Mouse (Mus musculus) hindbrain, embryonic 12.5 days (tissue): ENCODE results near the gene Crtc2. TPM values are rescaled to one million over a fixed set of nuclear protein-coding genes. Genes with fewer than 3 reads are reported as not detected.

ENCODE experiments used
- ATAC-seq: fragments of 200-750 bp; cut with Nextera tagmentation; 2 replicates; pipeline ENCODE4 v1.8.0; 2017; ENCODE audit warnings: moderate TSS enrichment; ENCODE audit not compliant: low FRiP score
- H3K27ac ChIP-seq: fragments of 300-500 bp; sonication (generic); 2 replicates; pipeline ENCODE4 v1.5.1; 2016; ENCODE audit warnings: mild to moderate bottlenecking
- H3K27me3 ChIP-seq: fragments of 300-500 bp; sonication (generic); 2 replicates; pipeline ENCODE4 v1.6.1; 2016; ENCODE audit warnings: mild to moderate bottlenecking
- H3K36me3 ChIP-seq: fragments of 300-500 bp; sonication (generic); 2 replicates; pipeline ENCODE4 v1.6.1; 2016; ENCODE audit warnings: mild to moderate bottlenecking
- H3K4me1 ChIP-seq: fragments of 300-500 bp; sonication (generic); 2 replicates; pipeline ENCODE4 v1.6.1; 2016
- H3K4me2 ChIP-seq: fragments of 300-500 bp; sonication (generic); replicated peaks from 2 replicates; pipeline ENCODE4 v1.6.1; 2016; ENCODE audit warnings: mild to moderate bottlenecking
- H3K4me3 ChIP-seq: fragments of 300-500 bp; sonication (generic); 2 replicates; pipeline ENCODE4 v1.5.1; 2016; ENCODE audit warnings: mild to moderate bottlenecking
- H3K9ac ChIP-seq: fragments of 300-500 bp; sonication (generic); 2 replicates; pipeline ENCODE4 v1.6.1; 2016; ENCODE audit warnings: mild to moderate bottlenecking, moderate library complexity
- H3K9me3 ChIP-seq: fragments of 300-500 bp; sonication (generic); replicated peaks from 2 replicates; pipeline ENCODE4 v1.6.1; 2016; ENCODE audit warnings: mild to moderate bottlenecking
- WGBS: fragments of 180-500 bp; shearing (Covaris S2); methylation state at CpG from one replicate; pipeline ENCODE4 v1.1.7; 2016; 5-methylcytosine and 5-hydroxymethylcytosine counted together
- polyA plus RNA-seq: library from polyadenylated mRNA; unstranded; fragments of >200 nt; fragmentation: Nextera tagmentation; extraction: Ambion mirVana; gene quantifications from 2 replicates; pipeline ENCODE4 v1.2.1, GENCODE M21; 2016

Crtc2 gene
- polyA plus RNA-seq, 1 experiment from 2014 or later = 20.5 TPM

DNA sequence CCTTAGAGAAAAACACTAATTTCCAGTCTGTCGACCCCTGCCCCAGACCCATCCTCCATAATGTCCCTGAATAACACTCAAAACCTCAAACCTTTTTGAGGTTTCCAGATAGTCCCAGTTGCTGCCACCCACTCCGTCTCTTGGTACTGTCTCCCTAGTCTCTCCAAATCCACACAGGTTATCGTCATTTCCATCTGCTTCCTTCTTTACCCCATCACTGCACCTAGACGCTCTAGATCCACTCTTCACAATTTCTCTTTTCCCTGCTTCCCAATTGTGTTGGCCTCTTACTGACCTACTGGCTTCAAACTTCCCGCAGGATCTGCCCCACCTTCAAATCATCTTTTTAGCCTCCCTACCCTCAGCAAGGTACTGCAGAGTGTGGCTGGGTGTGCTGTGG is 32.8 kb upstream of the Crtc2 start:
- WGBS = 27% methylated on average over 5 of the region's 5 CpGs
- H3K27me3 ChIP-seq = no peaks in the 10 kb centered on the region
- H3K36me3 ChIP-seq = peaks cover 11% of the 10 kb centered on the region
- H3K4me3 ChIP-seq = peak overlapping the region; percentile 42
- no peak for ATAC-seq
- peak overlapping the region; percentile 64 for H3K9ac ChIP-seq
- H3K4me1 ChIP-seq = peaks cover 18% of the 10 kb centered on the region; the same call in 1 of the 2 replicates
- no peaks in the 10 kb centered on the region for H3K9me3 ChIP-seq
- H3K4me2 ChIP-seq = peak overlapping the region; percentile 77
- no peak overlapping the region for H3K27ac ChIP-seq

DNA sequence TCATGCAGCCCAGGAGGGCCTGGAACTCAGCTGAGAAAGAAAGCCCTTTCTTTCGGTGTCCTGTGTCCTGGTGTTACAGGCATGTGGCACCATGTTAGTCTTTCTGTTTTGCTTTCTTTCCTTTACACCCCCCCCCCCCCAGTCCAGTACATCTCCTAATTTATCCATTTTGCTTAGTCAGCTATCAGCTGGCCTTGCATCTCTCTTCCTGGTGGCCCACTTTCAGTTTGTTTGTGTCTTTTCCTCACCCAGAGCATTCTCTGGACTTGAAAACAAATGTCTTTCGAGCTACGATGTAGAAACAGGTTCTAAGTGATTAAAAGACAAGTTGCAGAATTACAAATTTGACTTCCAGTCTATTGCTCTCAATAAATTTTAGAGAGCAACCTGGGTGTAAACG is 31.5 kb upstream of the Crtc2 start:
- peaks cover 18% of the 10 kb centered on the region; the same call in 1 of the 2 replicates for H3K4me1 ChIP-seq

DNA sequence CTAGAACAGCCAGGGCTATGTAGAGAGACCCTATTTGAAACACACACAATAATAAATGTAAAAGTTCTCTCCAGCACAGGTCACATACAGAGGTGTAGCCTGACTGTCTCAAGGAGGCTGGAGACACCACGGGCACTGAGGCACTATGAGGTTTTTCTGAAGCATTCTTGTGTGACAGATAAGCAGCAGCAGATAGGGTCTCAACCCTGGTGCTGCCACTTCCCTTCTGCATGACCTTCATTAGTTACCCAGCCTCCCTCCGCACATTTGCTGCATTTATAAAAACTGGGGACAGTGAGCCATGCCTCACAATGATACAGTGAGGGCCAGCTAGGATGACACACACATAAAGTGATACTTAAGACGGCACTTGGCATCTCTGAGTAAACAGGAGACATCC is 31.0 kb upstream of the Crtc2 start:
- no peaks in the 10 kb centered on the region for H3K27me3 ChIP-seq
- no peak overlapping the region for H3K27ac ChIP-seq
- H3K4me2 ChIP-seq = no peak overlapping the region
- no peak overlapping the region for H3K4me3 ChIP-seq
- peaks cover 11% of the 10 kb centered on the region for H3K36me3 ChIP-seq
- no peak for ATAC-seq
- 85% methylated on average over 3 of the region's 3 CpGs for WGBS
- H3K9ac ChIP-seq = no peak overlapping the region
- H3K4me1 ChIP-seq = peaks cover 18% of the 10 kb centered on the region; the same call in 1 of the 2 replicates
- no peaks in the 10 kb centered on the region for H3K9me3 ChIP-seq

More for the DNA sequence above, 31.5 kb upstream of the Crtc2 start:
- no peaks in the 10 kb centered on the region for H3K27me3 ChIP-seq
- WGBS = 87% methylated on average over 4 of the region's 4 CpGs
- no peak overlapping the region for H3K27ac ChIP-seq
- H3K4me2 ChIP-seq = no peak overlapping the region
- ATAC-seq = no peak
- H3K36me3 ChIP-seq = peaks cover 11% of the 10 kb centered on the region
- H3K9ac ChIP-seq = no peak overlapping the region
- no peak overlapping the region for H3K4me3 ChIP-seq
- H3K9me3 ChIP-seq = no peaks in the 10 kb centered on the region

DNA sequence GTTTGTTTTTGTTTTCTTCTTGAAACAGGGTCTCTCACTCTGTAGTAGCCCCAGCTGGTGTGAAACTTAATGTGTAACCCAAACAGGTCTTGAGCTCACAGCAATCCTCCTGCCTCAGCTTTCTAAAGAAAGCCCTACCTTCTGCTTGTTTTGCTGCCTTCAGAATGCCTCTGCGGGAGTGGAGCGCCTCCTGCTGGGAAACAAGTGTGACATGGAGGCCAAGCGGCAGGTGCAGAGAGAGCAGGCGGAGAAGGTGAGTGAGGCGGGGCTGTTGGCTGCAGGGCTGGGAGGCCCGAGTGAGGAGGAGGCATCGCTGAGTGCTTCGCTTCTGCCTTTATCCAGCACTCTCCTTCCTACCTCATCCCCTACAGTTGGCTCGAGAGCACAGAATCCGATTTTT is 29.6 kb upstream of the Crtc2 start:
- H3K9me3 ChIP-seq = no peaks in the 10 kb centered on the region
- no peak overlapping the region for H3K9ac ChIP-seq
- 78% methylated on average over 10 of the region's 10 CpGs for WGBS
- no peak overlapping the region for H3K4me2 ChIP-seq
- no peak overlapping the region for H3K4me3 ChIP-seq
- ATAC-seq = no peak
- H3K36me3 ChIP-seq = peaks cover 11% of the 10 kb centered on the region
- peaks cover 18% of the 10 kb centered on the region; the same call in 1 of the 2 replicates for H3K4me1 ChIP-seq
- H3K27ac ChIP-seq = no peak overlapping the region
- H3K27me3 ChIP-seq = no peaks in the 10 kb centered on the region

DNA sequence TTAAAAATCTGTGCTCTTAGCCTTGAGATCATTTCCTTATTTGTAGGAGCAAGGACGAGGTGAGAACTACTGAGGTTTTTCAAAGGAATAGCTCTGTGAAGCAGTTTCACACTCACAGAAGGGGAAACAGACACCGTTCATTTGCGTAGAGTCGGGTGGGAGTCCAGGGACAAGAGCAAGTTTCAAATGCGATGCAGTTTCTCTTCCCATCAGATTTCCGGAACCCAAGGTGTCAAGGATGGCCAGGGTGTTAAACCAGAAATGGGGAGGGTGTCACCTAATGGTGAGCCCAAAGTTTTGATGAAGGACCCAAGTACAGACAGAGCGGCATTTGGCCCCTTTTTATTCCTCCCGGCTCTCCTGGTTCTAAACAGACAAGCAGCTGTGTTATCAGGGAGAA is 22.9 kb upstream of the Crtc2 start:
- peak overlapping the region; percentile 82; the same call in 1 of the 2 replicates for H3K27ac ChIP-seq
- WGBS = 15% methylated on average over 8 of the region's 8 CpGs

DNA sequence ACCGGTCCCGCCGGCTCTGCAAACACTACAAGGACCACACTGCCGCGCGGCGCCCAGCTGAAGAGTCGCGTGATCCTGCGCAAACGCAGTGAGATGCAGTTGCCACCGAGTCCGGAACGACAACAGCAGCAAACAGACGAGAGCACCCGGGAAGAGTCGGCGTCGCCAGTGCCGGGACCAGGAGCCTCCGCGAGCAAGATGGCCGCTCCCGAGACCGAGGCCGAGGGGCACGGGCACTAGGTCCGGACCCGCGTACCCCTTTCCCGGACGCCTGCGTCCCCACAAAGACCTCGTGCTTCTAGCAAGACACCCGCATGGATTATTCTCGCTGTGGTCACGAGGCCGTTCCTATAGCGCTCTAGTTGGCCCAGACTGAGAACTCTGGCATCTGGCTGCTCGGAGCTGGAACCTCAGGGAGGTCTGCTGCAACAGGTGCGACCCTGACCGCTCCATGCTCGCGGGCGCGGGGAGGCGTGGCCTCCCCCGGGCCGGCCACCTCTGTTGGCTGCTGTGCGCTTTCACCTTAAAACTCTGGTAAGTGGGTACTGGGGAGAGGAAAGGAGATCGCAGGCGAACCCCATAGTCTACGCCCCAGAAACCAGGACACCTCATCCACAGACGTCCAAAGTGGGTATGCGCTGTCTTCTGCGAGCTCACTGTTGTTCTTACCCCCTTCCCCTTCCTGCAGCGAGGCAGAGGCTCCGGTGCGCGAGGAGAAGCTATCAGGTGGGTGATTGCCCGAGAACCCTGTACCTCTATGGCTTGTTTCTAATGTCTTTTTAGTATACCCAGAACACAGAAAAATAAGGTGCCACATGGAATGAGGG is 22.2 kb upstream of the Crtc2 start, which contains the start of gene Jtb:
TSS of gene Jtb (plus strand) at position 91 of the 827 bp plus-strand sequence.
- H3K9ac ChIP-seq = peak within 1 kb of the TSS; percentile 63
- ATAC-seq = peak; percentile 98
- peak within 1 kb of the TSS; percentile 82 for H3K27ac ChIP-seq
- peaks cover 24% of the 10 kb centered on the region for H3K36me3 ChIP-seq
- peak within 1 kb of the TSS; percentile 83 for H3K4me2 ChIP-seq
- no peaks in the 10 kb centered on the region for H3K27me3 ChIP-seq
- H3K4me1 ChIP-seq = peaks cover 7% of the 10 kb centered on the region
- H3K9me3 ChIP-seq = no peaks in the 10 kb centered on the region
- under 1% methylated on average over 61 of the region's 61 CpGs for WGBS
- H3K4me3 ChIP-seq = peak within 1 kb of the TSS; percentile 71

More for the DNA sequence above, 22.9 kb upstream of the Crtc2 start:
- H3K4me3 ChIP-seq = peak overlapping the region; percentile 71
- H3K9me3 ChIP-seq = no peaks in the 10 kb centered on the region
- peak overlapping the region; percentile 39; the same call in 1 of the 2 replicates for H3K9ac ChIP-seq
- peak overlapping the region; percentile 83 for H3K4me2 ChIP-seq
- H3K27me3 ChIP-seq = no peaks in the 10 kb centered on the region
- H3K4me1 ChIP-seq = peaks cover 7% of the 10 kb centered on the region
- H3K36me3 ChIP-seq = peaks cover 20% of the 10 kb centered on the region
- ATAC-seq = no peak

DNA sequence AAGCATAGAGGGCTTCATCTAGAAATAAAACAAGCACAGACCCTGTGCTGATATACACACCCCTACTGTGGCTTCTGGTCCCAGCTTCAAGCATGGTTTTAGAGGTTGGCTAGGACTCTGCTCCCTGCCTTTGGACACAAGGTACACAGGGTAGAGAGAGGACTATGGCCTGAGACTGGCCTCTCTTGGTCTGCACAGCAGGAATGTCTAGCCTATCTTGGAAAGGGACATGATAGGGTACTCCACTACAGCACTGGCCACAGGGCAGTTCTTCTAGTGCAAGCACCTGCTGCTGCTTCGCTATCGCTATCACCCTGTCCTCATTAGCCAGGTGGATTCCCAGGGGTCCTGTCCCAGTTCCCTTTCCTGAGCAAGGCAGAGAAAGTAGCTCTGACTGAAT is 12.7 kb upstream of the Crtc2 start:
- peaks cover 3% of the 10 kb centered on the region; the same call in 1 of the 2 replicates for H3K36me3 ChIP-seq
- 98% methylated on average over 2 of the region's 2 CpGs for WGBS
- no peak overlapping the region for H3K27ac ChIP-seq
- H3K9ac ChIP-seq = no peak overlapping the region
- no peak for ATAC-seq
- H3K4me2 ChIP-seq = no peak overlapping the region
- H3K4me3 ChIP-seq = no peak overlapping the region
- H3K9me3 ChIP-seq = no peaks in the 10 kb centered on the region
- peaks cover 13% of the 10 kb centered on the region for H3K4me1 ChIP-seq
- no peaks in the 10 kb centered on the region for H3K27me3 ChIP-seq

DNA sequence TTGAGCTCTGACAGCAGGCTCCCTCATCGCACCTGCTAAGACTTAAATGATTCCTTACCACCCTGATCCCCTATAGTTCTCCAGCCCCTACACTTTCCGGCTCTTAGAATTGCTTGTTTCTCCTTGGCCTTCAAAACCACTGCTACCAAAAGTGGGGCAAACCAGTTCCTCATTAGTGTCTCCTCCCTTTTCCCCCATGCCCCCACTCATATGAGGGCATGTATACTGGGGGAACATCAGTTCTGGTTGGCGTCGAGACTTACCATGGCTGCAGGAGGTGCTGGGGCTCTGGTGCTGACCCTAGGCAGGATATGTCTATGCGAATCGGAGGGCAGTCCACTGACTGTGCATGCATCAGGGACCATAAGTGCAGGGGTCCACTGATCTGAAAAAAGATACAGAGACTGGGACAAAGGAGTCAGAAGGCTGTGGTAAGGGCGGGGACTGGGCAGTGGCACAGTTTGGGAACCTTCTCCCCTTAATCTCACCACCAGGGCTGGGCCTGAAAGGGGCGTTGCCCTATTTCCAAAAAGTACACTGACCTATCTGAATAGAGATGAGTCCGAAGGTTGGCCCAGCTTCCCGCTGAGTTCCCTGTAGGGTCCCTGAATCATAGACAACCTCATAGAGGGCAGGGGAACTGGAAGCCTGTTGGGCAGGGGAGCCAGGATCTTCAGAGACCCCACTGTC is 12.1 kb upstream of the Crtc2 start:
- Histone ChIP-seq H3K4me1 (peaks cover 13% of the 10 kb centered on the region), H3K4me3 (no peak overlapping the region), H3K36me3 (no peaks in the 10 kb centered on the region), H3K9me3 (no peaks in the 10 kb centered on the region), H3K4me2 (peak overlapping the region; percentile 53; the same call in 1 of the 2 replicates), H3K27ac (no peak overlapping the region), H3K27me3 (no peaks in the 10 kb centered on the region), H3K9ac (no peak overlapping the region)
- 86% methylated on average over 10 of the region's 10 CpGs for WGBS
- no peak for ATAC-seq

DNA sequence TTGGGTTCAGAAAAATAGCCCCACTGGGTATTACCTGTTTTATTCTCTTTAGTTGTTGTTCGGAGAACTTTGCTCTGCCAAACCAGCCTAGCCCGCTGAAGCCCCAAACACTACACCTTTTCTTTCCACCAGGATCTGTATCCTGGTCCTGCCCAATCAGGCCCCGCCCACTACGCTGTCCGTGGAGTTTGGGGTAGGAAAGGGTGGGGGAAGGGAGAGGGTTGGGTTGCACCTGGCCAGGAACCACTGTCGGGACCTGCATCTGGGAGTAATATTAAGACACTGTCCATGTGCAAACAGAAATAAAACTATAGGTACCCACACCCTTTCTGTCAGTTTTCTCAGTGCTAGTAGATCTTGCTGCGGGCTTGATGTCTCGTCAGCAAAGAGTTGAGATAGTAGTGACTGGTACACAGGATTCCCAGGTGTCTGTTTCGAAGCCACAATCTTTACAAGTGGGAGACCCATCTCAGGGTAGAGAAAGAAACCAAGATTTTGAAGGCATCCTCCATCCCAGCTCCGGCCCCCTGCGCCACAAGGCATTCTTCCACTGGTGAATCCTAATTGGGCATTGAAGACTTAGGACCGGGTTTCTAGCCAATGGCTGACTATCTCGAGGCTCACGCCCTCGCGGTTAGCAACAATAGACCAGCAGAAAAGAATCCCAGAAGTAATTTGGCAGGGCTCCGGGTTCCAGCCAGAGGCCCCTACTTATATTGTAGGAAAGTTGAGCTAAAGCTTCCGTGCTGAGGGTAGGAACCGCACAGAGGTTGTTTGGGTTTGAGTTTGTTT is 10.8 kb upstream of the Crtc2 start, which contains the start of gene Creb3l4:
TSS of gene Creb3l4 (minus strand) at position 529 of the 792 bp plus-strand sequence.
- H3K36me3 ChIP-seq = no peaks in the 10 kb centered on the region
- peak; percentile 57 for ATAC-seq
- no peak within 1 kb of the TSS for H3K27ac ChIP-seq

DNA sequence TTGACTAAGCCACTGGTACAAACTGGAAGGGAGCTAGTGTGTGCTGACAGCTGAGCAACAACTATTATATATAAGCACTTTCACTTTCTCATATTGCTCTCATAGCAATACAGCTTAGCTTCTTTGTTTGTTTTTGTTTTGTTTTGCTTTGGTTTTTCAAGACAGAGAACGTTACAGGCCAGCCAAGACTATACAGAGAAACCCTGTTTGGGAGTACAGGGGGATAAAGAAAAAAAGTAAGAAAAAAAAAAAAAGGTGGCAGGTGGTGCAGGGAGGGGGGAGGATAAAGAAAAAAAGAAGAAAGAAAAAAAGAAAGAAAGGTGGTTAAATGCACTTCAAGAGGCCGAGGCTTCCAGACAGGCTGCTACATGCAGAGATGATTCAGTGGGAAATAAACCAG is 8.6 kb upstream of the Crtc2 start:
- no peak overlapping the region for H3K4me2 ChIP-seq
- no peaks in the 10 kb centered on the region for H3K36me3 ChIP-seq
- no peak overlapping the region for H3K4me3 ChIP-seq
- H3K27ac ChIP-seq = no peak overlapping the region
- H3K9ac ChIP-seq = no peak overlapping the region
- 83% methylated on average over 2 of the region's 2 CpGs for WGBS
- H3K27me3 ChIP-seq = no peaks in the 10 kb centered on the region
- H3K9me3 ChIP-seq = no peaks in the 10 kb centered on the region
- no peak for ATAC-seq
- H3K4me1 ChIP-seq = peaks cover 26% of the 10 kb centered on the region

More for the DNA sequence above, 10.8 kb upstream of the Crtc2 start, which contains the start of gene Creb3l4:
- peak within 1 kb of the TSS; percentile 23 for H3K4me3 ChIP-seq
- H3K4me1 ChIP-seq = peaks cover 16% of the 10 kb centered on the region
- peak within 1 kb of the TSS; percentile 38; the same call in 1 of the 2 replicates for H3K9ac ChIP-seq
- H3K9me3 ChIP-seq = no peaks in the 10 kb centered on the region
- no peaks in the 10 kb centered on the region for H3K27me3 ChIP-seq
- peak within 1 kb of the TSS; percentile 53 for H3K4me2 ChIP-seq
- WGBS = 1% methylated on average over 19 of the region's 19 CpGs

DNA sequence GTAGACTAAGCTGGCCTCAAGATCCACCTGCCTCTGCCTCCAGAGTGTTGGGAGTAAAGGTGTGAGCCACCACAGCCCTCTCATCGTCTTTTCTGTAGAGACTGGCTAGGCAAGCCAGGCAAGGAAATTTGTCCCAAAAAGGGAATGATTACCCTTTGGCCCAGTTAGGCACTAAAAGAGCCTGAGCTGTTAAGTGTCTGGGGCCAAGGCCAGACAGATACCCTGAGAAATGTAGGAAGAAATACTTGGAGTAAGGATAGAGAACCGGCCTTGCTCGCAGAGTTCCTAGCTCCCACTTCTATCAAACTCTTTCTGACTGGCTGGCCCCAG is 6.4 kb upstream of the Crtc2 start:
- ATAC-seq = no peak; the same call in 1 of the 2 replicates
- WGBS = 2% methylated on average over 3 of the region's 3 CpGs
- peak overlapping the region; percentile 74 for H3K4me3 ChIP-seq
- H3K9me3 ChIP-seq = no peaks in the 10 kb centered on the region
- peaks cover 25% of the 10 kb centered on the region for H3K4me1 ChIP-seq
- H3K9ac ChIP-seq = peak overlapping the region; percentile 84
- H3K27me3 ChIP-seq = no peaks in the 10 kb centered on the region
- H3K27ac ChIP-seq = peak overlapping the region; percentile 87
- H3K4me2 ChIP-seq = peak overlapping the region; percentile 68
- peaks cover 12% of the 10 kb centered on the region for H3K36me3 ChIP-seq
